Mouse (Mus musculus): Measurements from ENCODE around the gene Hs6st1. TPM values are rescaled to one million over a fixed set of nuclear protein-coding genes. Genes with fewer than 3 reads are reported as not detected.

Gene Hs6st1
- polyA plus RNA-seq, 1 experiment: 30.1 TPM

GRCm38 (mm10) chr1:36083554-36083953 is 15.4 kb downstream of the Hs6st1 start:
- no peak for DNase-seq (ENCODE audit: low spot score)

GRCm38 (mm10) chr1:36085069-36085468 is 16.9 kb downstream of the Hs6st1 start:
- DNase-seq (ENCODE audit: low spot score): no peak

GRCm38 (mm10) chr1:36088367-36088766 is 20.2 kb downstream of the Hs6st1 start:
- DNase-seq (ENCODE audit: low spot score): no peak

GRCm38 (mm10) chr1:36089481-36089880 is 21.3 kb downstream of the Hs6st1 start:
- DNase-seq (ENCODE audit: low spot score): no peak

GRCm38 (mm10) chr1:36090011-36090721 is 22.0 kb downstream of the Hs6st1 start:
- no peak for DNase-seq (ENCODE audit: low spot score)

GRCm38 (mm10) chr1:36090722-36091110 is 22.5 kb downstream of the Hs6st1 start:
- no peak for DNase-seq (ENCODE audit: low spot score)

- no peak for DNase-seq (ENCODE audit: low spot score)
Measured at GRCm38 (mm10) chr1:36091246-36091645, 23.0 kb downstream of the Hs6st1 start.

GRCm38 (mm10) chr1:36093741-36094140 is 25.5 kb downstream of the Hs6st1 start:
- no peak for DNase-seq (ENCODE audit: low spot score)

GRCm38 (mm10) chr1:36095423-36096272 is 27.4 kb downstream of the Hs6st1 start:
- DNase-seq (ENCODE audit: low spot score): no peak

GRCm38 (mm10) chr1:36098432-36098831 is 30.2 kb downstream of the Hs6st1 start:
- no peak for DNase-seq (ENCODE audit: low spot score)

- no peak for DNase-seq (ENCODE audit: low spot score)
Measured at GRCm38 (mm10) chr1:36100371-36100770, 32.2 kb downstream of the Hs6st1 start.

GRCm38 (mm10) chr1:36105917-36106706 is 37.9 kb downstream of the Hs6st1 start:
- no peak for DNase-seq (ENCODE audit: low spot score)

- no peak for DNase-seq (ENCODE audit: low spot score)
Measured at GRCm38 (mm10) chr1:36109987-36110386, 41.8 kb downstream of the Hs6st1 start.

GRCm38 (mm10) chr1:36112665-36113064 is 44.5 kb downstream of the Hs6st1 start:
- DNase-seq (ENCODE audit: low spot score): no peak

GRCm38 (mm10) chr1:36113670-36114069 is 45.5 kb downstream of the Hs6st1 start:
- DNase-seq (ENCODE audit: low spot score): no peak

GRCm38 (mm10) chr1:36114844-36115243 is 46.6 kb downstream of the Hs6st1 start:
- no peak for DNase-seq (ENCODE audit: low spot score)

GRCm38 (mm10) chr1:36116488-36116887 is 48.3 kb downstream of the Hs6st1 start:
- DNase-seq (ENCODE audit: low spot score): no peak

- no peak for DNase-seq (ENCODE audit: low spot score)
Measured at GRCm38 (mm10) chr1:36118061-36118685, 50.0 kb downstream of the Hs6st1 start.

GRCm38 (mm10) chr1:36118958-36119357 is 50.8 kb downstream of the Hs6st1 start:
- DNase-seq (ENCODE audit: low spot score): no peak

- DNase-seq (ENCODE audit: low spot score): no peak
Measured at GRCm38 (mm10) chr1:36119426-36119825, 51.2 kb downstream of the Hs6st1 start.

GRCm38 (mm10) chr1:36121172-36121571 is 53.0 kb downstream of the Hs6st1 start:
- DNase-seq (ENCODE audit: low spot score): no peak

GRCm38 (mm10) chr1:36125076-36125475 is 56.9 kb downstream of the Hs6st1 start:
- DNase-seq (ENCODE audit: low spot score): no peak

Measured in urinary bladder, adult 2 months (tissue).